Mouse (Mus musculus): ENCODE measurements at regions not wholly inside any gene's neighbourhood (a gene's known extent, or its start where the extent isn't known, plus 50 kb on each side); places are given as distances from the start of the nearest gene placed in this dataset.
A peak's percentile ranks its signal among the peaks of the same experiment; 100 is the strongest.

GRCm38 (mm10) chr13:97428163-97428562 is 187.3 kb downstream of the Enc1 start:
- WGBS, result 75% methylated on average over 6 of the region's 6 CpGs
- Histone ChIP-seq H3K9ac (replicated peaks) (no peak overlapping the region), H3K9me3 (no peaks in the 10 kb centered on the region), H3K4me1 (peaks cover 14% of the 10 kb centered on the region), H3K27ac (replicated peaks) (no peak overlapping the region), H3K4me2 (replicated peaks) (no peak overlapping the region), H3K36me3 (no peaks in the 10 kb centered on the region), H3K4me3 (no peak overlapping the region), H3K27me3 (no peaks in the 10 kb centered on the region)
- no peak for ATAC-seq (replicated peaks)

DNA sequence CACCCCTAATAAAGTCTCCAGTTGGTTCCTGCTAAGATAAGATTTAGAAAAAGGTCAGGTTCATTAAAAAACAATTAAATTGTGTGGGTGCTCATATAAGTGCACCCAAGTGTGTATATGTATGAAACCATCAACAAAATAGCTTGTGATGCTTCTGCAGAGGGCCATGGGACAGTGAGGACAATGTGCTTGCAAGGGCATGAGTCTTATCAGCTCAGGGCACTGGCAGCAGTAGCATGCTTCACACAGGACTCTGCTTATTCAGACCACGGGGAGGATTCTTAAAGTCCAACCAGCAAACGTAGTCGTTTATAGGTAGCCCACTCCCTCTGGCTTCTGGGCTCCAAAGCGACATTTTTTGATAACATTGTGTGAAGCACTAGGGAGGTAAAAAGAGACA is 186.6 kb downstream of the Enc1 start:
- Histone ChIP-seq H3K4me3 (no peak overlapping the region), H3K9me3 (no peaks in the 10 kb centered on the region), H3K27me3 (no peaks in the 10 kb centered on the region), H3K27ac (replicated peaks) (no peak overlapping the region), H3K4me1 (peaks cover 18% of the 10 kb centered on the region), H3K36me3 (no peaks in the 10 kb centered on the region), H3K9ac (replicated peaks) (no peak overlapping the region), H3K4me2 (replicated peaks) (no peak overlapping the region)
- 81% methylated on average over 4 of the region's 4 CpGs for WGBS
- no peak for ATAC-seq (replicated peaks)

DNA sequence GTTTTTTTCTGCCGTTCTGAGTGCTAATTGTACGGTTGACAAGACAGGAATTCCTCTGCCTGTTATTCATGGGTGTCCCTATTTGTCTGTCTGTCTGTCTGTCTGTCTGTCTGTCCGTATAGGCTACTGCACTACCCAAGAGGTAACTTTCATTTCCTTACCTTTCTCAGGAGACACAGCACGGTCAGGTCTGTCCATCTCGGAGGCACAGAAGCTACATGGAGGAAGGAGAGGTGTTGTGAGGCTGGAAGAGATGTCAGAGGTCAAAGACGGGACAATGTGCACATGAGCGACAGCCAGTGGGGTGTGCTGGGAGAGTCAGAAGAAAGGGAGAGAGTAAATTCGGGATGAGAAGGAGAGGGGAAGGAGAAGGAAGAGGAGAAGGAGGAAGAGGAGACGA is 184.8 kb downstream of the Enc1 start:
- Histone ChIP-seq H3K36me3 (no peaks in the 10 kb centered on the region), H3K27ac (replicated peaks) (no peak overlapping the region), H3K4me2 (replicated peaks) (no peak overlapping the region), H3K9ac (replicated peaks) (no peak overlapping the region), H3K27me3 (no peaks in the 10 kb centered on the region), H3K4me1 (peaks cover 18% of the 10 kb centered on the region), H3K4me3 (no peak overlapping the region), H3K9me3 (no peaks in the 10 kb centered on the region)
- ATAC-seq (replicated peaks), result no peak
- 82% methylated on average over 9 of the region's 9 CpGs for WGBS

DNA sequence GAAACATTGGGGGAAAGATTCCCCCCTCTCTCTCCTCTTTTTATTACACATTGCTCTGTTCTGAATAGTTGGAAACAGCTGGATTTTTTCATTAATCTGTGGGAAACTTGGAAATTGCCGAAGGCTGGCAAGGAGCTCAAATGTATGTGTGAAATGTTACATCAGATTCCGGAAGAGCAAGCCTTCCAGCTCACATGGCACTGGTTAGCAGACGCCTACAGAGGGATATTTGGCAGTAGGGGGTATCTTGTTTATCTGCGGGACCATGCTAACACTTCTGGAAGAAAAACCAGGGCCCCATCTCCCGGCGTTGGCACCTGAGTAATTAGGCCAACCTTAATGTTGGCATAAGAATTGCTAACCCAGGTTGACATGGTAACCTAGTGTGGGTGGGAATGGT is 183.0 kb downstream of the Enc1 start:
- Histone ChIP-seq H3K27me3 (no peaks in the 10 kb centered on the region), H3K4me1 (peaks cover 18% of the 10 kb centered on the region), H3K9ac (replicated peaks) (no peak overlapping the region), H3K36me3 (no peaks in the 10 kb centered on the region), H3K4me2 (replicated peaks) (no peak overlapping the region), H3K9me3 (no peaks in the 10 kb centered on the region), H3K4me3 (no peak overlapping the region), H3K27ac (replicated peaks) (peak overlapping the region; percentile 69; the same call in 1 of the 2 replicates)
- WGBS, result 31% methylated on average over 6 of the region's 6 CpGs
- ATAC-seq (replicated peaks), result no peak

- Histone ChIP-seq H3K4me3 (no peak overlapping the region), H3K9me3 (no peaks in the 10 kb centered on the region), H3K4me1 (peaks cover 18% of the 10 kb centered on the region), H3K36me3 (no peaks in the 10 kb centered on the region), H3K9ac (replicated peaks) (no peak overlapping the region), H3K27ac (replicated peaks) (peak overlapping the region; percentile 69; the same call in 1 of the 2 replicates), H3K27me3 (no peaks in the 10 kb centered on the region), H3K4me2 (replicated peaks) (no peak overlapping the region)
- WGBS, result 53% methylated on average over 5 of the region's 5 CpGs
- no peak for ATAC-seq (replicated peaks)
Measured at GRCm38 (mm10) chr13:97423298-97423817, 182.5 kb downstream of the Enc1 start.

DNA sequence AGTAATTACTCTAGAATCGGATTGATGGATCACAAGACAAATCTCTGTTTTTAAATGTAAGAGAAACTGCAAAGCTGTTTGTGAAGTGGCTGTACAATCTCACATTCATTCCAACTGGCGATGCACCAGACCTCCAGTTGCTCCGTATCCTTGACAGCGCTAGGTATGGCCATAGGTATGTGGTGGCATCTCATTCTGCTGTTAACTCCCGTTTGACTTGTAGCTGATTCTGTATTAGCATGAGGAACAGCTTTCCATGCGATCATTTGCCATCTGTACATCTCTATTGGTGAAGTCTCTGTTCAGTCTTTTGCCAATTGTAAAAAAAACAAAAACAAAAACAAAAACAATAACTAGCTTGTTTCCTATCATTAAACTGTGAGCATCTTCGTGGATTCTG is 182.0 kb downstream of the Enc1 start:
- Histone ChIP-seq H3K4me1 (peaks cover 18% of the 10 kb centered on the region), H3K36me3 (no peaks in the 10 kb centered on the region), H3K9me3 (no peaks in the 10 kb centered on the region), H3K27me3 (no peaks in the 10 kb centered on the region), H3K9ac (replicated peaks) (no peak overlapping the region), H3K4me2 (replicated peaks) (no peak overlapping the region), H3K4me3 (no peak overlapping the region), H3K27ac (replicated peaks) (peak overlapping the region; percentile 69)
- 54% methylated on average over 7 of the region's 7 CpGs for WGBS
- no peak for ATAC-seq (replicated peaks)

DNA sequence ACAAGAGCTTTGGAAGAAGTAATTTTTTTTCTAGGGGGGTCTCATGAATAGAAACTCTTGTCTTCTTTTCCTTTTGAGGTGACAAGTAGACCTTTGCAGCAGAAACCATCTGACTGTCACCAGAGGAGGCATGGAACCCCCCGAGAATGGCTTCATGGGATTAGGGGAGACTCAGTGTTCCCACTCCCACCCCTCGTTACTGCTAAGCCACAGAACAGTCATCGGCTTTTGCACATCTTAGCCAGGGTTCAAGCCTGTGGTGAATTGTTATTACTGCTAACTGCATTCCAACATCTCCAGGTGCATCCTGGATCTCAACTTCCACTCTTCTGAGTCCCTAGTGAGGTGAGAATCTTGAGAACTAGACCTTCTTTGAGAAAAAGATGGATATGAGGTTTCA is 180.9 kb downstream of the Enc1 start:
- 82% methylated on average over 3 of the region's 3 CpGs for whole genome bisulfite sequencing
- H3K27me3 ChIP-seq, result no peaks in the 10 kb centered on the region
- H3K4me1 ChIP-seq, result peaks cover 18% of the 10 kb centered on the region
- no peaks in the 10 kb centered on the region for H3K9me3 ChIP-seq
- no peak overlapping the region for H3K9ac ChIP-seq (replicated peaks)
- H3K4me2 ChIP-seq (replicated peaks), result no peak overlapping the region
- ATAC-seq (replicated peaks), result no peak
- no peak overlapping the region for H3K27ac ChIP-seq (replicated peaks)
- no peaks in the 10 kb centered on the region for H3K36me3 ChIP-seq
- H3K4me3 ChIP-seq, result no peak overlapping the region

- no peak overlapping the region for H3K27ac ChIP-seq (replicated peaks)
- no peak overlapping the region for H3K4me3 ChIP-seq
- 82% methylated on average over 3 of the region's 3 CpGs for WGBS
- no peaks in the 10 kb centered on the region for H3K27me3 ChIP-seq
- H3K9me3 ChIP-seq, result no peaks in the 10 kb centered on the region
- no peaks in the 10 kb centered on the region for H3K36me3 ChIP-seq
- no peak for ATAC-seq (replicated peaks)
- H3K4me2 ChIP-seq (replicated peaks), result no peak overlapping the region
- H3K9ac ChIP-seq (replicated peaks), result no peak overlapping the region
- peaks cover 22% of the 10 kb centered on the region for H3K4me1 ChIP-seq
Measured at GRCm38 (mm10) chr13:97420773-97421172, 179.9 kb downstream of the Enc1 start.

DNA sequence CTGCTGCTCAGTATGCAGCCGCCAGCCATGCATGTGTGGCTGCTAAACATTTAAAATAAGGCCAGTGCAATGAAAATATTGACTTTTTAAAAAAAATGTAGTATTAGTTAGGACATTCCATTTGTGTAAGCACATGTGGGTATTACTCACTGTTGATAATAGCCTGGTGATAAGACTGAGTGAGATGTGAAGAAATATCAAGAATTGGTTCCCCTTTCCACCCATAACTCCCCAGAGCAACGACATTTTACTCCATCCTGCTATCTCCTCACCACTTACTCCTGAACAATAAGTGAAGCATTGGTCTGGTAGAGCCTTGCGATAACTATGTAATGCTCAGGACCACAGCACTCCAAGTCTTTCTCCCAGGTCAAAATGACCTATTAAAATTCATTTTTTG is 178.2 kb downstream of the Enc1 start:
- Histone ChIP-seq H3K4me3 (no peak overlapping the region), H3K4me2 (replicated peaks) (no peak overlapping the region), H3K27ac (replicated peaks) (no peak overlapping the region), H3K36me3 (no peaks in the 10 kb centered on the region), H3K9me3 (no peaks in the 10 kb centered on the region), H3K9ac (replicated peaks) (no peak overlapping the region), H3K27me3 (no peaks in the 10 kb centered on the region), H3K4me1 (peaks cover 24% of the 10 kb centered on the region)
- WGBS, result 93% methylated on average over 3 of the region's 3 CpGs
- ATAC-seq (replicated peaks), result no peak

DNA sequence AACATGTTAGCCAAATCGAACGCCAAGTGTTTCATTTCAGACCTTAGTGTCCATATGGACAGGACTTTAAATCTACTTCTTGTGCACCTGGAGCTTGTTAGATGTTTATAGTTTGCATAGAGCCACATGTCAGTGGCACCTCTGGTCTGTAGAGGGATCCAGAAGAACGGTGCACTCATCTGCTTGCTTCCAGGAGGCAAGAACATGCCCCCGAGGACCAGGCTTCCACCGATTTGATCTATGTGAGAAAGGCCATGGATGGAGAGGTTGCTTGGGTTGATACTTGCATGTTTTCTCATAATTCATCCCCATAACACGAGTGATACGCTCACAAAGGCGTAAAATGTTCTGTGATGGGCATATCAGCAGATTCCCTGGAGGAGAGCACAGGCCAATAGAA is 177.8 kb downstream of the Enc1 start:
- Histone ChIP-seq H3K4me2 (replicated peaks) (no peak overlapping the region), H3K36me3 (no peaks in the 10 kb centered on the region), H3K9me3 (no peaks in the 10 kb centered on the region), H3K9ac (replicated peaks) (no peak overlapping the region), H3K27ac (replicated peaks) (no peak overlapping the region), H3K27me3 (no peaks in the 10 kb centered on the region), H3K4me3 (no peak overlapping the region), H3K4me1 (peaks cover 20% of the 10 kb centered on the region)
- no peak for ATAC-seq (replicated peaks)
- 90% methylated on average over 8 of the region's 8 CpGs for WGBS

GRCm38 (mm10) chr13:97418081-97418480 is 177.2 kb downstream of the Enc1 start:
- no peak overlapping the region for H3K4me3 ChIP-seq
- H3K27ac ChIP-seq (replicated peaks), result no peak overlapping the region
- WGBS, result 87% methylated on average over 6 of the region's 6 CpGs
- no peak overlapping the region for H3K9ac ChIP-seq (replicated peaks)
- peaks cover 15% of the 10 kb centered on the region for H3K4me1 ChIP-seq
- H3K27me3 ChIP-seq, result no peaks in the 10 kb centered on the region
- ATAC-seq (replicated peaks), result no peak
- H3K36me3 ChIP-seq, result no peaks in the 10 kb centered on the region
- H3K4me2 ChIP-seq (replicated peaks), result no peak overlapping the region
- H3K9me3 ChIP-seq, result no peaks in the 10 kb centered on the region

DNA sequence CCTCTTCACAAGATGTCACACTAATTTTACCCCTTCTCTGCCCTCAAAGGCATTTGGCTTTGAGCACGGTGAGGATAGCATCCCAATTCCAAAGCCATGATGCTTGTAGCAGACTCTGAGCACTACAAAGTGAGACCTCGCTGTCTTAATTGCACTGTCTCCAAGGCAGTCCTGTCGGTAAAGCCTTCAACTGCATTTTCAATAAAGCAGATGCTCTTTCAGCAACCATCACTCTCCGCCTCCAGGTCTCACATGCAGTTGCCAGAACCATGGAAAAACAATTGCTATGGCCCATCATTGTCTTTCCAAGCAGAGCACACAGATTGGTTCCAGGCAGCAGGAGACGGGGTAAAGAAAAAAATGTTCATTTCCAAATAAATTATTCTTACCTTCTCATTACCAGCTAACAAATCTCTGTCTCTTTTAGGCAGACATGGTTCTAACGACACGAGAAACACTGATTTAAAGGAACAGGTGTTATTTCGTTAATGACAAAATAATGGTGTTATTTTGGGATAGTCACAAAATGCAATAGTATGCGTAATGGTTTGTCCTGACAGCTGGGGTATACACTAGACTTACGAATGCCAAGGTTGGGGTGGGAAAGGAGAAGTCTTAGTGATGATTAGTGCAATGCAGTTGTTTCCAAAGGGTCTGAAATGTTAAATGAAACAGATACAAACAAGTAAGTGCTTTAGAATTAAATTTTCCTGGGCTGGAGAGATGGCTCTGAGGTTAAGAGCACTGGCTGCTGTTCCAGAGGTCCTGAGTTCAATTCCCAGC is 175.2 kb downstream of the Enc1 start:
- Histone ChIP-seq H3K9me3 (no peaks in the 10 kb centered on the region), H3K36me3 (no peaks in the 10 kb centered on the region), H3K27ac (replicated peaks) (no peak overlapping the region), H3K9ac (replicated peaks) (no peak overlapping the region), H3K27me3 (no peaks in the 10 kb centered on the region), H3K4me2 (replicated peaks) (no peak overlapping the region), H3K4me3 (no peak overlapping the region), H3K4me1 (peaks cover 15% of the 10 kb centered on the region)
- no peak for ATAC-seq (replicated peaks)
- WGBS, result 49% methylated on average over 10 of the region's 10 CpGs

DNA sequence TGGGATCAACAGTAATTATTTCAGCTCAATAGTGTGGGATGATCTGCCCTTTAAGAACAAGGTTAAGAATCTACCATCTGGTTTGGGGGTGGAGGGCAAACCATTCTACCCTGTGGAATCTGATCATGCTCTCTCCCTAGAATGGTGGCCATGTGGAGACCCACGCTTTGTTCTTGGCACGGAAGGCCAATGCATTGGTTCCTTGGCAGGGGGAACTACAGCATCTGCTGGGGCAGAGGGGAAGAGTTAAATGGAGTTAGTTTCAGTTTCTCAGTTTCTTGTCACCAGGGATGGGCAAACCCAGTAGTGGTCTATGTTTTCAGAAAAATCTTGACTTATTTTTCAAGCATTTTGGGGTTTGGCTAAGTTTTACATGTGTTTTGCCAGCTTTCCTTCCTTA is 174.5 kb downstream of the Enc1 start:
- Histone ChIP-seq H3K9ac (replicated peaks) (no peak overlapping the region), H3K9me3 (no peaks in the 10 kb centered on the region), H3K27ac (replicated peaks) (no peak overlapping the region), H3K4me2 (replicated peaks) (no peak overlapping the region), H3K27me3 (no peaks in the 10 kb centered on the region), H3K4me3 (no peak overlapping the region), H3K36me3 (no peaks in the 10 kb centered on the region), H3K4me1 (peaks cover 22% of the 10 kb centered on the region)
- no peak for ATAC-seq (replicated peaks)
- 77% methylated on average over 2 of the region's 2 CpGs for whole genome bisulfite sequencing
